Mouse (Mus musculus): ENCODE data around the gene Gm21905. TPM values are rescaled to one million over a fixed set of nuclear protein-coding genes. Genes with fewer than 3 reads are reported as not detected.

Gm21905 gene
- not detected in 3 replicates for total RNA-seq (2017)

DNA sequence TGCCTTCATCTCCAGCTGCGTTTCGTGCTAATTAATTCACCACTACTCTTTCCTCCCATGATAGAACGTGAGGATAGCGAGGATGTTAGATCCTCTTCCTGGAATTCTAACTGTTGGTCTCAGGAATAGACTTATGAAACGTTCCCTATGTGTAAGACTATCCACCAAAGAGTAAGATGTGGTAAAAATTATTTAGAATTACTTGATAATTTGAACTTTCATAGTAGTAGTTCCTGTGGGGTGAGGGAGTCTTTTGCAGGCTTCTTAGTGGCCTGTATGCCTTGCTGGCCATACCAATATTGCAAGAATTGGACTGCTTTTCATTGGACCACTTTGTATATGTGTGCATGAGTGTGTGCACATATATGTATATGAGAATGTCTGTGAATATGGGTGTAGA lies at the start of gene Gm21905:
Gene Gm21905 (minus strand): TSS at position 101 of the 400 bp plus-strand sequence.
- ATAC-seq (replicated peaks; ENCODE audit: insufficient number of reproducible peaks, low FRiP score, low TSS enrichment, poor library complexity, severe bottlenecking), result no peak

DNA sequence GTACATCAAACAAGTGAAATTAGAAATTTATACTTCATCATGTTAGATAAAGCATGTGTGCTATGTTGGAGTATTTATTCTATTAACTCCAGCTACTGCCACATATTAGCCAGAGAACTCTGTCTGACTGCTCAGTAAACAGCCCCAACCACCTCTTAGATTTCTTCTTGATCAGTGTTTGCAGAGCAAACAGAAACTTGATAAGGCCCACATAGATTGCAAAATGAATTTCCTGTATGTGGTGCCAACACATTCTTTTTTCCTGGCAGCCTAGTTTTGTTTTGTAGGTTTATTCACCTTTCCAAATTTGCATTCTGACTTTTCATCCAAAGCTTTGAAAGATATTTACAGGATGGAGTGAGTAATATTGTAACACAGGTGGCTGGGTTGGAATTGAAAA lies 44.2 kb upstream of the Gm21905 start:
- ATAC-seq (replicated peaks; ENCODE audit: insufficient number of reproducible peaks, low FRiP score, low TSS enrichment, poor library complexity, severe bottlenecking), result no peak

DNA sequence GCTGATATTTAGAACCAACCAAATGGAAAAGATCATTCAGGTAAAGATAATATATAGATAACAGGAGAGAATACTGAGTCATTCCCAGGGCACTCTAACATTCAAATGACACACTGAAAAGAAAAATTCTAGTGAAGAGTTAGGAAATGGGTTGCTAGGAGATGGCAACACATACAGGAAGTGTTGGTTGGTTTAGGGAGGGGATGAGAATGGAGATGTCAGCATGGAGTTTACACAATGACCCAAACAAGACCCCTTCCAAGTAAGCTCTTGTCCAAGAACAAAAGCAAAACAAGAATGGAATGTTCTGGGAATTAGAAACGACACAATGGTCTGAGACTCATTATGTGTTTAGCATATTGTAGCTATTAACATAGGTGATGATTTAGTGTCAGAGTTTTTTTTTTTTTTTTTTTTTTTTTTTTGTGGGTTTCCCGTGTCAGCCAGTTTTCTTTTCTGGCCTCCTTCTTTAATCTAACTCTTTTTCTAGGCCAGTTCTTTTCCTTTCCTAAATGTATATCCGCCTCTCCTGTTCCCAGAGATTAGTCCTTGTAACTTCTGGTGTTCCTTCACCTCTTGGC lies 35.8 kb upstream of the Gm21905 start:
- ATAC-seq (replicated peaks; ENCODE audit: insufficient number of reproducible peaks, low FRiP score, low TSS enrichment, poor library complexity, severe bottlenecking), result no peak

DNA sequence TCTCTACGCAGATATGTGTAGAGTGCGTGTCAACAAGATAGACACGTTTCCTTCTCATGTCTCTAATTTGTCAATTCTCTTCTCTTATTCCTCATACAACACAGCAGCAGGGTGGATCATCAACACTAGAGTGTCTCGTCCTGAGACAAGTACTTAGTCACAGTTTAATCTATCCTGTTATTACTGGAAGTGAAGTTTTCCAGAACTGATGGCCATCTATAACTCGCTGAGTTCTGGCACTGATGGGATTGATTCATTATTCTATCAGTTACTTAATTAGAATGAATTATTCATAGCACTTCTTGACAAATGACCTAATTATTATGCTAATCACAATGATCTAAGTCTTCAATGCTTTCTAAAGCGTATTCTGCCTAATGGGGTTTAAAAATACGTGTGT lies 23.3 kb upstream of the Gm21905 start:
- ATAC-seq (replicated peaks; ENCODE audit: insufficient number of reproducible peaks, low FRiP score, low TSS enrichment, poor library complexity, severe bottlenecking), result no peak

DNA sequence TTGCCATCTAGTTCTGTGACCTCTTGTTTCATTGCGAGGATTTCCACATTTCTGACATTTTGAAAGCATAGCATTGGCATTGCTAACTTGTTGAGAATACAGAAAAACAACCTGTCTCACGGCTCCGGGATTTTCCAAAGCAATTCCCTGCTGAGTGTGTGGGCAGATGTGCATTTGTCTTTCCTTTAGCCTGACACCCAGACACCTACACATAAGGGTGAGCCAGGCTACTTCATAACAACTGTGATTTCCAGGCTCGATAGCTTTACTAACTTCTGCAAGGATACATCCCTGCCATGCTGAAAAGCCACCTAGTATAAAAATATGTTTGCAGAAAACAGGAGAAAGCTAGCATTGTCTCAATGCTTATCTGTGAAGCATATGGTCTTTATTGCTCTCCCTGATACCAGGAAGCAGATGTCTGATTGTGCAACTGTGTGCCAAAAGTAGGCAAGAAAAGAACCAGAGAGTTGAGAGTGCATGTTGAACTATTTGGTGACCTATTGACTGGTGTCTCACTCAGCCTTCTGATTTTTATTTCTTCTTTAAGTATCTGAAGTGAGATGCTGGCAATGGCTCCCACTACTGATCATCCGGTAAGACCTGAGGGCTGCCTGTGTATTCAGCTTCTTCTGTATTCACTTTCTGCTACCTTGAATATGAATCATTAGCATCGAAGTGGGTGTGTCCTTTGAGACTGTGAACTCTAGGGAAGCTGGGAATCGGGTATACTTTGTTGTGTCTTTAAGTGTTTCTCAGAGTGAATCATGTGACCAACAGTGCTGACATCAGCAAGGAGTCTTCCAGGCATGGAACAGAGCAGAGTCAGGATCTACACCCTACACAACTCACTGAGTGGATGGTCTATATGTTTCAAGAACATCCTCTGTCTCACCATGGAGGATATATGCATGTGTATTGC lies 15.7 kb upstream of the Gm21905 start:
- no peak for ATAC-seq (replicated peaks; ENCODE audit: insufficient number of reproducible peaks, low FRiP score, low TSS enrichment, poor library complexity, severe bottlenecking)

DNA sequence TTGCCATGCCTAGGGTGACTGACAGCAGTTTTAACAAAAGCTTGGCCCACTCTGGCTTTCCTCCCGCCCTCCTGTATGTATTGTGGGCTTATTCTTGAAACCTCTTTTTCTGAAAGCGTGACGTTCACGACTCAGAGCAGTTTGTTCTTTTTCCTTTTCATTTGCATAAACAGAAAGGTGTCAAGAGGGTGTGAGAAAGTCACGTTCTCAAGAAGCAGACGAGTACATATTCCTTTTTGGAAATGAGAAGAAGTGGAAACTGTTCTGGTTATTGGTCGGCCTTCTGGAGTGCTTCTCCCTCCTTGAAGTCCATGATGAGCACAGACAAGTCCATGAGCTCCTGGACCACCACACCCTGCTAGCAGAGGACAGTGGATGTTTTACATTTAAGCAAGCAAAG lies 9.3 kb upstream of the Gm21905 start:
- ATAC-seq (replicated peaks; ENCODE audit: insufficient number of reproducible peaks, low FRiP score, low TSS enrichment, poor library complexity, severe bottlenecking), result no peak

DNA sequence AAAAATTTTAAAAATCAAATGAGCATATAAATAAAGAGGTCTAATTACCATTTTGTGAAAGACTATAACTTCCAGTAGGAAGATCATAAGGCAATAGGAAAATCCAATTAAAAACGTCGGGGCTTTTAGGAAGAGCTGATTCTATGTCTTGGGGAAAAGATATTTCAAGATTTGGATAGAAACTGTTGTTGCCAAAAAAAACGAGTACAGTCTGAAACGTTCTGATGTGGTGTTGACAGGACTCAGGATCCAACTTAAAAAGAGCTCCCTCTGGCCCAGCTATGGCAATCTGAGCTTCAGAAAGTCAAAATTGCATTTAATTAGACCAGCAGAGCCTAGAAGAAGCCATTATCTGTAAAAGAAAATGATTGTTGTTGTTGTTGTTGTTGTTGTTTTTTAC lies 7.9 kb upstream of the Gm21905 start:
- ATAC-seq (replicated peaks; ENCODE audit: insufficient number of reproducible peaks, low FRiP score, low TSS enrichment, poor library complexity, severe bottlenecking), result no peak

DNA sequence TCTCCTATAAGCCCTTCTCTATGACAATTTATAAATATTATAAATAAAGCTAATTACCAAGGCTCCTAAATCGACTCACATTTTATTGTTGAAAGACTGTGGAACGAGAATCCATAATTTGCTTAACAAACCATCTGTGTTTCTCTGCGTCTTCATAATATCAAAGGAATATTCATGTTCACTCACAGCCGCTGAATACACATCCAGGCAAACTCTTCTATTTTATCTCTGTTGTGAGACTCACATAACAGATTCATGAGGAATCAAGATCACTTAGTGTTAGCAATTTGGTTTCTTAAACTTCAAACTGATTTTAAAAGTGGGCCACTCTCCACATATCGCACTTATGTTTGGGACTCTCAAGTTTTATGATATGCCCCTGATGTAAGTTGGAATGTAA lies 1.9 kb upstream of the Gm21905 start:
- ATAC-seq (replicated peaks; ENCODE audit: insufficient number of reproducible peaks, low FRiP score, low TSS enrichment, poor library complexity, severe bottlenecking), result no peak

DNA sequence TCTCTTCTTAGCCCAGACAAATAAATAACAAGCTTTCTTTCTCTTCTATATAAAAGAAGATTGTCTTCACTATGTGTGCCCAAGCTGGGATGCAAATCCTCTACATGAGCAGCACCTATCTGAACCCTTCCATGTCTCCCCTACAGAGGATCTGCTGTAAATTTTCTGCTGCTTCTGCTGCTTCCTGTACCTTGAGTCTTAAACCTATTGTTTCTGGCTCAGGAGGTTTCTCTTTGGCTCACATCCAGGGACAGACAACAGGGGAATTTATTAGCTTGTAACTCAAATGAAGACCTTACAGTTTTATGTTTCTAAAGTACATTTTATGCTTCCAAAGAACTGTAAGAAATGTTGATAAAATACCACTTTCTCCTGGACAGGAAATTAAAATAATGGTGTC lies 785 bp upstream of the Gm21905 start:
- no peak for ATAC-seq (replicated peaks; ENCODE audit: insufficient number of reproducible peaks, low FRiP score, low TSS enrichment, poor library complexity, severe bottlenecking)

GRCm38 (mm10) chr5:67944074-67944785 lies 2.0 kb downstream of the Gm21905 start:
- ATAC-seq (replicated peaks; ENCODE audit: insufficient number of reproducible peaks, low FRiP score, low TSS enrichment, poor library complexity, severe bottlenecking), result no peak

- ATAC-seq (replicated peaks; ENCODE audit: insufficient number of reproducible peaks, low FRiP score, low TSS enrichment, poor library complexity, severe bottlenecking), result no peak
Observed at GRCm38 (mm10) chr5:67943199-67943598, 3.0 kb downstream of the Gm21905 start.

DNA sequence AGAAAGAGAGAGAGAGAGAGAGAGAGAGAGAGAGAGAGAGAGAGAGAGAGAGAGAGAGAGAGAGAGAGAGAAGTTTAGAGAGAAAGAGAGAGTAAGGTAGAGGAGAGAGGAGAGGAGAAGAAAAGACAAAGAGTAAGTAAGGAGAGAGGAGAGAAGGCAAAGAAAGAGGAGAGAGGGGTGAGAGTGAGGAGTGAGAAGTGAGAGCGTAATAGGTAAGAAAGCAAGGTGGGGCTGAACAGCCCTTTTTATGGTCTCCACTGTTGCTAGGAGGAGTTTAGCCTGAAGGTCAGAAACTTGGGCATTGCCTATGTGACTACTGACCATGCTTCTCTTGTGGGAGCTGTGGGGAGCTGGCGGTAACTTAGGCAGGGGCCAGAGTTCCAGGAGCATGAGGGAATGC lies 4.9 kb downstream of the Gm21905 start, which contains the start of gene Gm5108:
Gene Gm5108 (plus strand): TSS at position 301 of the 400 bp plus-strand sequence.
- no peak for ATAC-seq (replicated peaks; ENCODE audit: insufficient number of reproducible peaks, low FRiP score, low TSS enrichment, poor library complexity, severe bottlenecking)

GRCm38 (mm10) chr5:67931623-67932022 lies 14.6 kb downstream of the Gm21905 start:
- ATAC-seq (replicated peaks; ENCODE audit: insufficient number of reproducible peaks, low FRiP score, low TSS enrichment, poor library complexity, severe bottlenecking), result no peak

- no peak for ATAC-seq (replicated peaks; ENCODE audit: insufficient number of reproducible peaks, low FRiP score, low TSS enrichment, poor library complexity, severe bottlenecking)
Observed at GRCm38 (mm10) chr5:67930584-67930983, 15.6 kb downstream of the Gm21905 start.

GRCm38 (mm10) chr5:67904555-67904954 lies 41.7 kb downstream of the Gm21905 start:
- ATAC-seq (replicated peaks; ENCODE audit: insufficient number of reproducible peaks, low FRiP score, low TSS enrichment, poor library complexity, severe bottlenecking), result no peak

DNA sequence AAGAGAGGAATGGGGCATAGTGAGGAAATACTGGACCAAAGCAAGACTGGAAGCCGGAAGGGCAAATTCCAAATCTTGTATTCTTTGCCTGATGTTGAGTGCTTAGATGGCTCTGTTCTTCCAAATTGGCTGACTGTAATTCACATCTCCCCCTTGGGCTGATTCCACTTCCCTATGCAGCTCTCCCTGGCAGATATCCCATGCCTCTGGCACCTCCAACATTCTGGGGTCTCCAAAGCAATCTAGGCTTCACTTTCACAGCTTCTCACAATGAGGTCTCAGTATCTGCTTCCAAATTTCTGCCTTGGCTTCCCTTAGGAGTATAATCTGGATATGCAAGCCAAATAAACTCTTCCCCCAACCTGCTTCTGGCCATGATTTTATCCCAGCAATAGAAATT lies 47.3 kb downstream of the Gm21905 start:
- ATAC-seq (replicated peaks; ENCODE audit: insufficient number of reproducible peaks, low FRiP score, low TSS enrichment, poor library complexity, severe bottlenecking), result no peak

- ATAC-seq (replicated peaks; ENCODE audit: insufficient number of reproducible peaks, low FRiP score, low TSS enrichment, poor library complexity, severe bottlenecking), result no peak
Observed at GRCm38 (mm10) chr5:67884422-67885210, 61.6 kb downstream of the Gm21905 start.

DNA sequence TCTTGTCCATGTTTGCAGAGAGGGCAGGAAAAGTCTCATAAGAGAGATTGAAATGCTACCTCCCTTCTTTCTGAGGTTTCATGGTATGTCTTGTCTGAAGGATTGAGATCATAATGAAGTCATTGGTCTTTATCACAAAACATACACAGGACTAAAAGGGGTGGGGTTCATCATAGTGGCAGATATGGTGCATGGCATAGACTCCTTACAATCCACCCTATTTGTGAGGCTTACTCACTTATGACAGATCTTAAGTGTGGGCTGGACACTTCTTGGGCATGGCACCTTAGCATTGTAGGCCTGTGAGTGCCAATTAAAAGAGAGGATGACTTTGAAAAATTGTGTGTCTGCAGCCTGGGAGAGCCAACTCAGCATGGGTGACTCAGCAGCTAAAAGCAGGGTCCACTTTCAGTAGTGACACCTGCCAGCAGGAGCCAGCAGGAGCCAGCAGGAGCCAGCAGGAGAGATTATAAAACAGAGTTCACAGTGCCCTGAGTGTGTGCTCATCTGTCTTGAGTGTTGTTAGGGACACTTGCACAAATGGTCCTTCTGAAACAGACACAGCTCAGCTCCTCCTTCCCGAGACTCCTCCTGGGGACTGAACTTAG lies 62.6 kb downstream of the Gm21905 start:
- ATAC-seq (replicated peaks; ENCODE audit: insufficient number of reproducible peaks, low FRiP score, low TSS enrichment, poor library complexity, severe bottlenecking), result no peak

All from monocyte, adult 5-6 weeks (primary cell).